Mouse (Mus musculus) E14TG2a.4 (cell line): ENCODE measurements around the gene Rab11fip3.
"Not testable (repeated sequence)": the region's sequence is repeated elsewhere in the genome, so short reads cannot be mapped to it uniquely, and the experiment has no call there.

Experiments
- CTCF ChIP-seq: conservative IDR thresholded peaks from 2 replicates; pipeline ENCODE4 v1.5.1; 2014; ENCODE audit warnings: low read length
- NANOG ChIP-seq: IDR thresholded peaks from 2 replicates; pipeline ENCODE4 v1.6.1; 2014; ENCODE audit warnings: borderline replicate concordance, low read length, mixed read lengths
- POU5F1 ChIP-seq: IDR thresholded peaks from 2 replicates; pipeline ENCODE4 v1.6.1; 2014; ENCODE audit warnings: low read length, borderline replicate concordance

DNA sequence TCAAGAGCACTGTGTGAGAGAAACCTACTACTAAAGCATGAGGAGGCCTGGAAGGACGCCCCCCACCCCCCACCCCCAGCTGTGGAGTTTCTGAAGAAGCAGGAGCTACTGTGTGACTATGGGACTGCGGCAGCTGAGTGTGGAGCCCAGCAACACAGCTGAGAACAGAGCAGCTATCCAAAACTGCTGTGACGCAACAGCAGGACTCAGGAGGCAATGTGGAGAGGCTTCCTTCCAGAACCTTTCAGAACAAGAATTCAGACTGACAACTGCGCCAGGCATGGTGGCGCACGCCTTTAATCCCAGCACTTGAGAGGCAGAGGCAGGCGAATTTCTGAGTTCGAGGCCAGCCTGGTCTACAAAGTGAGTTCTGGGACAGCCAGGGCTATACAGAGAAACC, 28.6 kb downstream of the Rab11fip3 start:
- TF ChIP-seq CTCF, NANOG, POU5F1: not testable (repeated sequence)
